Mouse (Mus musculus) neural tube, embryonic 15.5 days (tissue): ENCODE results near the gene Trpm6. TPM values are rescaled to one million over a fixed set of nuclear protein-coding genes. Genes with fewer than 3 reads are reported as not detected.
A peak's percentile ranks its signal among the peaks of the same experiment; 100 is the strongest.
"Not testable (repeated sequence)": the region's sequence is repeated elsewhere in the genome, so short reads cannot be mapped to it uniquely, and the experiment has no call there.

Experiments
- ATAC-seq: fragments of 200-750 bp; cut with Nextera tagmentation; 2 replicates; pipeline ENCODE4 v1.8.0; 2017; ENCODE audit warnings: mild to moderate bottlenecking, moderate TSS enrichment, moderate library complexity; ENCODE audit not compliant: low FRiP score
- H3K27ac ChIP-seq: fragments of 300-500 bp; sonication (generic); replicated peaks from 2 replicates; pipeline ENCODE4 v1.5.1; 2015; ENCODE audit warnings: mild to moderate bottlenecking, inconsistent platforms
- H3K27me3 ChIP-seq: fragments of 300-500 bp; sonication (generic); replicated peaks from 2 replicates; pipeline ENCODE4 v1.6.1; 2015; ENCODE audit warnings: inconsistent platforms
- H3K36me3 ChIP-seq: fragments of 300-500 bp; sonication (generic); 2 replicates; pipeline ENCODE4 v1.6.1; 2015; ENCODE audit warnings: inconsistent platforms
- H3K4me1 ChIP-seq: fragments of 300-500 bp; sonication (generic); 2 replicates; pipeline ENCODE4 v1.6.1; 2015; ENCODE audit warnings: inconsistent platforms
- H3K4me2 ChIP-seq: fragments of 300-500 bp; sonication (generic); 2 replicates; pipeline ENCODE4 v1.6.1; 2015; ENCODE audit warnings: inconsistent platforms, mild to moderate bottlenecking, moderate library complexity
- H3K4me3 ChIP-seq: fragments of 300-500 bp; sonication (generic); replicated peaks from 2 replicates; pipeline ENCODE4 v1.5.1; 2015; ENCODE audit warnings: mild to moderate bottlenecking, inconsistent platforms
- H3K9ac ChIP-seq: fragments of 300-500 bp; sonication (generic); replicated peaks from 2 replicates; pipeline ENCODE4 v1.6.1; 2015; ENCODE audit warnings: mild to moderate bottlenecking, inconsistent platforms
- H3K9me3 ChIP-seq: fragments of 300-500 bp; sonication (generic); replicated peaks from 2 replicates; pipeline ENCODE4 v1.6.1; 2016; ENCODE audit warnings: inconsistent platforms
- WGBS: fragments of 180-500 bp; shearing (Covaris S2); methylation state at CpG from one replicate; pipeline ENCODE4 v1.1.7; 2015; ENCODE audit warnings: mixed read lengths; 5-methylcytosine and 5-hydroxymethylcytosine counted together
- polyA plus RNA-seq: library from polyadenylated mRNA; unstranded; fragments of >200 nt; fragmentation: Nextera tagmentation; extraction: Ambion mirVana; gene quantifications from 2 replicates; pipeline ENCODE4 v1.2.1, GENCODE M21; 2015

Trpm6 gene
- polyA plus RNA-seq, result 0.26 and 0.37 TPM in 2 replicates

DNA sequence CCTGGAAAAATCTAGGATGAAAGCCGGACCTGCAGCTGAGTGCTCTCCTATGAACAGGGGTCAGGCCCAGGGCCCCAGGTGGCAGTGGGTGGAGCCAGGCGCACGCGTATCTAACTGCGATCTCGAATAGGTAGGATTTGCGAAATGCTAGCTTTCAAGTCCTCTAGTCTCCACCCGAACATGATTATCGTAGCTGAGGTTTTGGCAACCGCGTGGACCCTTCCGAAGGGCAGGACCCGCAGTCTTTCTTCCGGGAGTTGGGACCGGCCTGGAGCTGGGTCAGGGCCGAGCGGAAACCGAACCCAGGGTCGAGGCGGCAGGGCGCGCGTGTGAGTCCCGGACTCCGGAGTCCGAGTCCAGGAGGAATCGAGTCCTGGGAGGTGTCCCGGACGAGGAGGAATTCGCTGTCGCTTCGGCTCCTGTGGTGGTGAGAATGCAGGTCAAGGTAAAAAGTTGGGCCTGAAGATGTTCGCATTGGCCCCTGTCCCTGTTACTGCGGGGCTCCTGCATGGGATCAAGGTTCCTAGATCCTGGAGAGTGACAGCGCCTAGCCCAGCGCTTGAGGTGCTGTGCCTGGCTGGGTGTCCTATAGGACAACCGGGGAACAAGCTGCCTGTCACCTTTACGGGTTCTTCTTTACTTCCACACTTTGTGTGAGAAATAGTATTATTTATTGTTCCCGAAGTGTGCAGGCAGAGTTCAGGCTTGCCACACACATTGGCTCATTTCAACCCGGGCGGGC is at the start of gene Trpm6:
Gene Trpm6, plus strand, starts transcription at position 386 of the 742 bp plus-strand sequence.
- 8% methylated on average over 41 of the region's 41 CpGs for WGBS
- no peak for ATAC-seq

GRCm38 (mm10) chr19:18708101-18708500 is 41.7 kb upstream of the Trpm6 start:
- Histone ChIP-seq H3K36me3 (no peaks in the 10 kb centered on the region), H3K4me3 (no peak overlapping the region), H3K27me3 (no peaks in the 10 kb centered on the region), H3K27ac (no peak overlapping the region), H3K4me1 (peaks cover 5% of the 10 kb centered on the region), H3K4me2 (no peak overlapping the region), H3K9me3 (no peaks in the 10 kb centered on the region), H3K9ac (no peak overlapping the region)
- no peak for ATAC-seq

More for the DNA sequence above, at the start of gene Trpm6:
- H3K36me3 ChIP-seq, result no peaks in the 10 kb centered on the region
- H3K9ac ChIP-seq, result peak within 1 kb of the TSS; percentile 5; the same call in 1 of the 2 replicates
- H3K27ac ChIP-seq, result no peak within 1 kb of the TSS
- H3K27me3 ChIP-seq, result peaks cover 14% of the 10 kb centered on the region; the same call in 1 of the 2 replicates
- peaks cover 9% of the 10 kb centered on the region for H3K4me1 ChIP-seq
- H3K4me3 ChIP-seq, result peak within 1 kb of the TSS; percentile 38
- peak within 1 kb of the TSS; percentile 60 for H3K4me2 ChIP-seq
- H3K9me3 ChIP-seq, result no peaks in the 10 kb centered on the region

DNA sequence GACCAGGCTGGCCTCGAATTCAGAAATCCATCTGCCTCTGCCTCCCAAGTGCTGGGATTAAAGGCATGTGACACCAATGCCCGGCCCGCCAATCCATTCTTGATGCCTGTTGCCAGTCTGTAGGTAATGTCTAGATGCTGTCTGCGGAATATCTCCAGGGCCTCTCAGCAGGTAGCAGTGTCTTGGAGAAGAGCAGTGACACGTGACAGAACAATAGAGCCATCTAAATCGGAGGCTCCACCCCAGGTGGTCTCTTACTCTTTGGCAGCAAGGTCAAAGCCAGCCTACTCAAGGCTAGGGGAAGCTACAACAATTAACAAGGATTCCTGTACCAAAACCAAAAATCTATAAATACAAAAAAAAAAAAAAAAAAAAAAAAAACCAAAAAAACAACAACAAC is 38.9 kb upstream of the Trpm6 start:
- H3K36me3 ChIP-seq, result no peaks in the 10 kb centered on the region
- H3K27ac ChIP-seq, result no peak overlapping the region
- H3K4me3 ChIP-seq, result no peak overlapping the region
- no peak overlapping the region for H3K4me2 ChIP-seq
- 68% methylated on average over 6 of the region's 6 CpGs for WGBS
- H3K4me1 ChIP-seq, result peaks cover 28% of the 10 kb centered on the region
- no peaks in the 10 kb centered on the region for H3K9me3 ChIP-seq
- no peaks in the 10 kb centered on the region for H3K27me3 ChIP-seq
- ATAC-seq, result no peak
- no peak overlapping the region for H3K9ac ChIP-seq

DNA sequence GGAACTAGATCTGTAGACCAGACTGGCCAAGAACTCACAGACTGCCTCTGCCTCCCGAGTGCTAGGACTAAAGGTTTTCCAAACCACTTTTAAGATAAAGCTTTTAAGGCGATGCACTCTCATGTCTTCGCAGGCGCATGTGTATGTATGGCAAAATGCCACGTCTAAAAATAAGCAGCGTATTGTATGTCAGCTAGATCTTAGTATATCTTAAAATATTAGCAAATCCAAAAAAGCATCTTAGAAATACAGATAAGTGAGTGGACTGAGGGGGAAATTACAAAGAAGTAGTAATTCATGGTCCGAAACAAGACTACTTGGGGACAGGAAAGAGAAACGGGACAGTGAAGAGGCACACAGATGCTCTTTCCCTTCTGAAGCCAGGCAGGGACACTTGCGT is 38.2 kb upstream of the Trpm6 start:
- H3K4me2 ChIP-seq, result no peak overlapping the region
- H3K4me3 ChIP-seq, result no peak overlapping the region
- no peaks in the 10 kb centered on the region for H3K27me3 ChIP-seq
- H3K27ac ChIP-seq, result no peak overlapping the region
- no peaks in the 10 kb centered on the region for H3K36me3 ChIP-seq
- no peak overlapping the region for H3K9ac ChIP-seq
- WGBS, result 94% methylated on average over 9 of the region's 9 CpGs
- ATAC-seq, result no peak
- peaks cover 28% of the 10 kb centered on the region for H3K4me1 ChIP-seq
- no peaks in the 10 kb centered on the region for H3K9me3 ChIP-seq

DNA sequence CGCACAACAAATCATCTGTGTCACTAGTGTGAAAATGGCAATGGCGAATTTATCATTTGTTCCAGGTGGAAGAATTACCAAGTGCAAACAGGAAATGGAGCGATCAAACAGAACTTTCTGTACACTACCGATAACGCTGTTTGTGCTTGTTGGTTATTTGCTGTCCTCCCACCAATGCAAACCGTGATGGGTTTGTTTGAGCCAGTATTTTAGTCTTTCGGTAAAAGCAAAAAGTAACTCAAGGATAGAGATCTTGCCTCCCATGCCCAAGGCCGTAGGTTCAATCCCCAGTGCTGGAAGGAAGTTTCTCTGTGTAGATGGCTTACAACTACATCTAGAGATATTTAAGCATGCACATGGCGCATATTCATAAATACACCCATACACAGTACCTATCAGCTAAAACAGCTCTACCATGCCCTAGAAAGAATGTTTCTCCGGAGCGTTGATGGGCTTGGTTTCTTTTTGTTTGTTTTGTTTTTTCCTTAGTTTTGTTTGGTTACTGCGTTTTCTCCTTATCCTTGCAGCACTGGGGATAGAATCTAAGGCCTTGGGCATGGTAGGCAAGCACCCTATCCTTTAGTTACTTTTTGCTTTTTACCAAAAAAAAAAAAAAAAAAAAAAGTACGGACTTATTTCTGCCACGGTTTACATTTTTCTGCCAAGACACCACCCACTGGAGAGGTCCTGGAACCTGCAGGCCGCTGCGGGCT is 37.5 kb upstream of the Trpm6 start:
- Histone ChIP-seq H3K27ac (peak overlapping the region; percentile 96), H3K4me2 (peak overlapping the region; percentile 55), H3K4me3 (peak overlapping the region; percentile 64), H3K9me3 (no peaks in the 10 kb centered on the region), H3K27me3 (no peaks in the 10 kb centered on the region), H3K9ac (peak overlapping the region; percentile 77), H3K36me3 (no peaks in the 10 kb centered on the region), H3K4me1 (peaks cover 28% of the 10 kb centered on the region)
- ATAC-seq, result no peak; the same call in 1 of the 2 replicates
- WGBS, result 60% methylated on average over 16 of the region's 16 CpGs

DNA sequence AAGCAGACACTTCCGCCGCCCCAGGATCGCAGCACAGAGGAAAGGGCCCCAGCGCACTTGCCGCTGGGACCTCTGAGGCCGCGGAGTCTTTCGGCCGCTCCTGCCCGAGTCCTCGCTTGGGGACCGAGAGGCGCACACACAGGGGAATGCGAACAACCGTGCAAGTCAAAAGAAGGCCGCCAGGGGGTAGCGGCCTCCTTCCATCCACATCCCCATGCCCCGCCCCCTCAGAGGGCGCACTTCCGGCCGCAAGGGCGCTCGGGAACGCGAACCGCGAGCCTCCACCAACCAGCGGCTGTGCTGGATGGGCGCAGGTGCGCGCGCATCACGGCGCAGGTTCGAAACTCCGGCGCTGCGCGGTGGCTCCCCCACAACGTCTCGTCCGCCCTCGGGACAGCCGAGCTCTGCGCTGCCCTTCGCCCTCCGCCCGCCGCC is 36.9 kb upstream of the Trpm6 start, which contains the start of gene D030056L22Rik:
Gene D030056L22Rik, plus strand, starts transcription at position 328 of the 435 bp plus-strand sequence.
- peak; percentile 99 for ATAC-seq

DNA sequence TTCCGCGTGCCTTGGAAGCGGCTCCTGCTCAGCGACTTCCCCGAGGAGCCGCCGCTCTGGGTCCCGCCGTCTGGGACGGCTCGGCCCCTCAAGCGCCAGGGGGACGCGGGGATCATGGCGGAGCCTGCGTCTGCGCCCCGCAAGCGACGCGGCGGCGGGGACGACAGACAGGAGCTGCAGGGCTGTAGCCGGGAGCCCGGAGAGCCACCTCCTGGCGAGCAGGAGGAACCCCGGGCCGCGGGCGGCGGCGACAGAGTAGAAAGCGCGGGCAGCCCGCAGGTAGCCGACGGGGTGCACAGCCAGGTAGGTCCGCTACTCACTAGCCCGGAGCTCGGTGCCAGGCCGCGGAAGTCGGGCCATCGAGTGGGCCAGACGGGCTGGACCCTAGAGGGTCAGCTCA is 36.4 kb upstream of the Trpm6 start:
- Histone ChIP-seq H3K4me1 (peaks cover 28% of the 10 kb centered on the region), H3K27ac (peak overlapping the region; percentile 96), H3K4me2 (peak overlapping the region; percentile 81), H3K9ac (peak overlapping the region; percentile 71), H3K4me3 (peak overlapping the region; percentile 64)
- peak; percentile 70 for ATAC-seq
- not testable (repeated sequence) for H3K9me3 ChIP-seq, H3K36me3 ChIP-seq, H3K27me3 ChIP-seq
- under 1% methylated on average over 39 of the region's 46 CpGs for WGBS

More for the DNA sequence above, 36.9 kb upstream of the Trpm6 start, which contains the start of gene D030056L22Rik:
- Histone ChIP-seq H3K9me3 (no peaks in the 10 kb centered on the region), H3K27me3 (no peaks in the 10 kb centered on the region), H3K9ac (peak within 1 kb of the TSS; percentile 77), H3K4me3 (peak within 1 kb of the TSS; percentile 64), H3K4me2 (peak within 1 kb of the TSS; percentile 81), H3K36me3 (no peaks in the 10 kb centered on the region; the same call in 1 of the 2 replicates), H3K4me1 (peaks cover 28% of the 10 kb centered on the region), H3K27ac (peak within 1 kb of the TSS; percentile 96)
- 0% methylated on average over 49 of the region's 49 CpGs for WGBS

DNA sequence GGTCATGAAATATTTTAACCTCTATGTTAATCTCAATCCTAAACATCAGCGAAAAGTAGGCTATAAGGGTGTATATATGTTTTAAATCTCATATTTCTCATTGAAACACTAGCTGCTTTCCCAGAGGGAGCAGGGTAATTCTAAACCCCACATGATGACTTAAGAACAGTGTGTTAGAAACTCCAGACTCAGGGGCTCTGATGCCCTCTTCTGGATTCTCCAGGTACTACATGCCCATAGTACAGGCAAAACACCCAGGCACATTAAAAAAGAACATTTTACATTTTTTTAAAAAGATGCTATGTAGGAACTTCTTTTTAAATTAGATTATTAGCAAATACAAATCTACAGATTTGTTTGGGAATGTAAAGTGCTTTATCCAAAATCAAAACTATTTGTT is 33.4 kb upstream of the Trpm6 start:
- 43% methylated on average over 1 of the region's 1 CpGs for WGBS
- Histone ChIP-seq H3K9ac (no peak overlapping the region), H3K4me2 (no peak overlapping the region), H3K36me3 (peaks cover 4% of the 10 kb centered on the region; the same call in 1 of the 2 replicates), H3K4me3 (no peak overlapping the region), H3K9me3 (no peaks in the 10 kb centered on the region), H3K27ac (no peak overlapping the region), H3K27me3 (no peaks in the 10 kb centered on the region), H3K4me1 (peaks cover 28% of the 10 kb centered on the region)
- no peak for ATAC-seq

DNA sequence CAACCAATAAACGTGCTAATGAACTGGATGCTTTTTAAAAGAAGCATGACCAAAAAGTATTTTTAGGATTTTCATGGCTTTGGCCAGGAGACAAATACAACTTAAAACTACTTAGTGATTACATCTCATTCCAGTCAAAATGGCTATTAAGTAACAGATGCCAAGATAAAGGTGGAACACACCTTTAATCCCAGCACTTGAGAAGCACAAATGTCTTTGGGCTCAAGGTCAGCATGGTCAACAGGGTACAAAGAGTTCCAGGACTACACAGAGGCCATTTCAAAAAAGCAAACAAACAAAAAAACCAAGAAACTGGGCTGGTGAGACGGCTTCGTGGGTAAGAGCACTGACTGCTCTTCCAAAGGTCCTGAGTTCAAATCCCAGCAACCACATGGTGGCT is 29.4 kb upstream of the Trpm6 start:
- H3K4me3 ChIP-seq, result no peak overlapping the region
- WGBS, result 93% methylated on average over 3 of the region's 3 CpGs
- H3K9ac ChIP-seq, result no peak overlapping the region

DNA sequence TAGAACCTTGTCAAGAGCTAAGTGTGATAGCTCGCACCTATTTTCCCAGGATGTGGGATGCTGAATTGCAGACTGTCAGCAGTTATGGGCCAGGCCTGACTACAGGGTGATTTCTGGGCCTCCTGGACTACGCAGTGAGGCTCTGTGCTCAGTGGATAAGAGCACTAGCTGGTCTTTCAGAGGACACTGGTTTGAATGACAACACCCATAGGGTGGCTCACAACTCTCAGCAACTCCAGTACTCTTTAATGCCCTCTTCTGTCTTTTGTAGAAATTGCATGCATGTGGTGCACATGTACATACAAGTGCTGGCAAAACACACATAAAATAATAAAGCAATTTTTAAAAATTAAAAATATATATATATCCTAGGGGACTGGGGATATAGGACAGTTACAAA is 24.6 kb upstream of the Trpm6 start:
- 91% methylated on average over 2 of the region's 2 CpGs for WGBS
- no peaks in the 10 kb centered on the region for H3K4me1 ChIP-seq
- no peak for ATAC-seq

More for the DNA sequence above, 29.4 kb upstream of the Trpm6 start:
- Histone ChIP-seq H3K9me3 (no peaks in the 10 kb centered on the region), H3K36me3 (peaks cover 4% of the 10 kb centered on the region; the same call in 1 of the 2 replicates), H3K4me2 (no peak overlapping the region), H3K27me3 (no peaks in the 10 kb centered on the region), H3K4me1 (peaks cover 6% of the 10 kb centered on the region; the same call in 1 of the 2 replicates), H3K27ac (no peak overlapping the region)
- ATAC-seq, result no peak

GRCm38 (mm10) chr19:18730255-18730654 is 19.5 kb upstream of the Trpm6 start:
- ATAC-seq, result no peak
- Histone ChIP-seq H3K27me3 (no peaks in the 10 kb centered on the region), H3K36me3 (no peaks in the 10 kb centered on the region), H3K27ac (no peak overlapping the region), H3K4me2 (no peak overlapping the region), H3K4me1 (no peaks in the 10 kb centered on the region), H3K9me3 (no peaks in the 10 kb centered on the region), H3K9ac (no peak overlapping the region), H3K4me3 (no peak overlapping the region)
- WGBS, result 68% methylated on average over 7 of the region's 7 CpGs

More for the DNA sequence above, 24.6 kb upstream of the Trpm6 start:
- Histone ChIP-seq H3K36me3 (no peaks in the 10 kb centered on the region), H3K4me2 (no peak overlapping the region), H3K27ac (no peak overlapping the region), H3K9ac (no peak overlapping the region), H3K27me3 (no peaks in the 10 kb centered on the region), H3K9me3 (no peaks in the 10 kb centered on the region), H3K4me3 (no peak overlapping the region)
